8 mouse cellular contexts compared by ENCODE assay signal in genomic region chr10:13861115-13861909, GRCm38 (mm10). TPM values are rescaled to one million over a fixed set of nuclear protein-coding genes. Genes with fewer than 3 reads are reported as not detected.
DNase-seq lines count a peak whose midpoint lies in the region; ATAC-seq lines count a peak whose summit lies in the region.

No protein-coding gene starts in this region.

- H3K36me3 ChIP-seq in heart, embryonic 15.5 days, result no peaks in the 10 kb centered on the region
- no peaks in the 10 kb centered on the region for H3K36me3 ChIP-seq in liver, embryonic 15.5 days (replicated peaks)

- peak; percentile 75 for DNase-seq in embryo, embryonic 10.5 days (ENCODE audit: low spot score)
- peak; percentile 30 to 47 for DNase-seq in kidney, postnatal 25 days
- peak; percentile 67 to 71 for DNase-seq in right cerebral cortex, adult 2 months (ENCODE audit: low spot score in 2 of 2)
- DNase-seq in c-Kit-positive CD71-positive TER-119-positive erythroid progenitor cells, embryonic 14.5 days (ENCODE audit: low spot score), result no peak

- WGBS in heart, embryonic 15.5 days, result 23% methylated on average over 11 of the region's 11 CpGs
- 55% methylated on average over 11 of the region's 11 CpGs for WGBS in liver, embryonic 15.5 days (ENCODE audit: insufficient replicate concordance)

- peak overlapping the region; percentile 27 for H3K4me3 ChIP-seq in heart, embryonic 15.5 days
- H3K4me3 ChIP-seq in liver, embryonic 15.5 days (replicated peaks), result no peak overlapping the region

- peak overlapping the region; percentile 31; the same call in 1 of the 2 replicates for H3K9ac ChIP-seq in heart, embryonic 15.5 days
- no peak overlapping the region for H3K9ac ChIP-seq in liver, embryonic 15.5 days

- H3K27ac ChIP-seq in heart, embryonic 15.5 days, result peak overlapping the region; percentile 68
- H3K27ac ChIP-seq in liver, embryonic 15.5 days (replicated peaks), result no peak overlapping the region

- H3K9me3 ChIP-seq in heart, embryonic 15.5 days (replicated peaks), result no peaks in the 10 kb centered on the region
- H3K9me3 ChIP-seq in liver, embryonic 15.5 days (replicated peaks), result no peaks in the 10 kb centered on the region

- peak overlapping the region; percentile 55 for H3K4me2 ChIP-seq in heart, embryonic 15.5 days
- H3K4me2 ChIP-seq in liver, embryonic 15.5 days, result 0 out of 2 replicates have a peak overlapping the region, but pooled peaks have one; percentile 3

- peak; percentile 51 for ATAC-seq in CD4-positive, CD25-positive, alpha-beta regulatory T cell, adult 4 months
- ATAC-seq in heart, embryonic 15.5 days (replicated peaks; ENCODE audit: insufficient number of reproducible peaks, insufficient read depth, low FRiP score, low read depth), result peak; percentile 67
- peak; percentile 47; the same call in 1 of the 2 replicates for ATAC-seq in liver, embryonic 15.5 days (ENCODE audit: insufficient read depth)
- no peak for ATAC-seq in monocyte, adult 5-6 weeks (replicated peaks; ENCODE audit: insufficient number of reproducible peaks, low FRiP score, low TSS enrichment, poor library complexity, severe bottlenecking)

- peaks cover 29% of the 10 kb centered on the region for H3K4me1 ChIP-seq in heart, embryonic 15.5 days (replicated peaks)
- peaks cover 2% of the 10 kb centered on the region; the same call in 1 of the 2 replicates for H3K4me1 ChIP-seq in liver, embryonic 15.5 days (replicated peaks)

- no peaks in the 10 kb centered on the region for H3K27me3 ChIP-seq in heart, embryonic 15.5 days
- H3K27me3 ChIP-seq in liver, embryonic 15.5 days, result no peaks in the 10 kb centered on the region

RNA-seq across cellular contexts. Expression of gene Aig1, which starts 7.5 kb away (rescaled TPM):
- polyA plus RNA-seq in CD4-positive, CD25-positive, alpha-beta regulatory T cell, adult 4 months (2017; shearing (Covaris generic)), result 10 to 100 TPM; 24.0 to 28.3 TPM
- polyA plus RNA-seq in heart, embryonic 15.5 days (2015; fragmentation: Nextera tagmentation; extraction: Ambion mirVana), result 64.6 and 66.2 TPM in 2 replicates
- polyA plus RNA-seq in liver, embryonic 15.5 days (2015; fragmentation: Nextera tagmentation; extraction: Ambion mirVana), result 14.5 and 19.8 TPM in 2 replicates
- total RNA-seq in monocyte, adult 5-6 weeks (2017), result 7.4 to 18.3 TPM (median 7.9 TPM) in 3 replicates
